Mouse (Mus musculus) gastrocnemius, postnatal 10 days (tissue): ENCODE data around the gene Olfr827. TPM values are rescaled to one million over a fixed set of nuclear protein-coding genes. Genes with fewer than 3 reads are reported as not detected.

Experiments
- DNase-seq: peaks from one replicate; pipeline ENCODE4 v3.0.0; 2021; ENCODE audit warnings: mixed read lengths
- long read RNA-seq, 2 experiments: library from polyadenylated mRNA; stranded (forward); transcript quantifications; one replicate each; pipeline ENCODE4 v2.0.0; 2021
- total RNA-seq, 2 experiments: library from RNA; stranded (reverse); gene quantifications; 2 replicates each; pipeline ENCODE4 v1.2.3; 2021

Gene Olfr827
- not detected for total RNA-seq
- long read RNA-seq, experiment 1: 0 reads
- long read RNA-seq, experiment 2: 0 reads

GRCm38 (mm10) chr10:130214303-130214702, at the start of gene Olfr827:
TSS of gene Olfr827 (minus strand) at chr10:130214403.
- no peak for DNase-seq

GRCm38 (mm10) chr10:130263203-130263602, 49.0 kb upstream of the Olfr827 start:
- peak; percentile 26 for DNase-seq

GRCm38 (mm10) chr10:130259483-130259882, 45.3 kb upstream of the Olfr827 start:
- no peak for DNase-seq

- DNase-seq: no peak
Measured at GRCm38 (mm10) chr10:130244271-130244670, 30.1 kb upstream of the Olfr827 start.

- DNase-seq: no peak
Measured at GRCm38 (mm10) chr10:130238318-130239209, 24.4 kb upstream of the Olfr827 start.

- DNase-seq: no peak
Measured at GRCm38 (mm10) chr10:130234576-130234975, 20.4 kb upstream of the Olfr827 start.

GRCm38 (mm10) chr10:130232117-130232516, 17.9 kb upstream of the Olfr827 start:
- DNase-seq: no peak

GRCm38 (mm10) chr10:130229584-130229983, 15.4 kb upstream of the Olfr827 start:
- DNase-seq: no peak

- DNase-seq: peak; percentile 35
Measured at GRCm38 (mm10) chr10:130228246-130228645, 14.0 kb upstream of the Olfr827 start.

GRCm38 (mm10) chr10:130225034-130225433, 10.8 kb upstream of the Olfr827 start:
- no peak for DNase-seq

GRCm38 (mm10) chr10:130184086-130184485, 30.1 kb downstream of the Olfr827 start, which contains the start of gene Olfr826:
TSS of gene Olfr826 (minus strand) at chr10:130184186.
- DNase-seq: no peak

- DNase-seq: no peak
Measured at GRCm38 (mm10) chr10:130166666-130167065, 47.5 kb downstream of the Olfr827 start, which contains the start of gene Olfr825. TSS of gene Olfr825 (minus strand) at chr10:130166766.

GRCm38 (mm10) chr10:130165196-130165595, 49.0 kb downstream of the Olfr827 start:
- no peak for DNase-seq

Other genes with a start within 250 kb of the Olfr827 start
- gene Olfr819, start 247.1 kb downstream of the Olfr827 start, total RNA-seq: not detected
- gene Olfr247, start 238.3 kb downstream of the Olfr827 start, total RNA-seq: not detected
- not detected for gene Gm10310, start 229.3 kb downstream of the Olfr827 start, total RNA-seq
- not detected for gene Olfr820, start 201.8 kb downstream of the Olfr827 start, total RNA-seq
- not detected for gene Olfr821, start 184.1 kb downstream of the Olfr827 start, total RNA-seq
- gene Olfr822, start 143.2 kb downstream of the Olfr827 start, total RNA-seq: not detected
- not detected for gene Olfr823, start 99.0 kb downstream of the Olfr827 start, total RNA-seq
- gene Olfr824, start 84.4 kb downstream of the Olfr827 start, total RNA-seq: not detected
- not detected for gene Olfr825, start 47.6 kb downstream of the Olfr827 start, total RNA-seq
- not detected for gene Olfr826, start 30.2 kb downstream of the Olfr827 start, total RNA-seq
- gene Neurod4, start 65.8 kb upstream of the Olfr827 start, total RNA-seq: not detected
- gene Tespa1, start 108.5 kb upstream of the Olfr827 start, total RNA-seq: 1 to 10 TPM in 1 of 2 experiments, under 1 TPM in 1; 0.56 to 1.3 TPM
- gene Vmn2r84, start 179.9 kb upstream of the Olfr827 start, total RNA-seq: not detected
- not detected for gene Vmn2r85, start 215.3 kb upstream of the Olfr827 start, total RNA-seq
- not detected for gene Vmn2r86, start 241.6 kb upstream of the Olfr827 start, total RNA-seq